Mouse (Mus musculus) hindbrain, embryonic 16.5 days (tissue): ENCODE data around the gene Olfr374. TPM values are rescaled to one million over a fixed set of nuclear protein-coding genes. Genes with fewer than 3 reads are reported as not detected.
"Not testable (repeated sequence)": the region's sequence is repeated elsewhere in the genome, so short reads cannot be mapped to it uniquely, and the experiment has no call there.

Experiments used
- ATAC-seq: fragments of 200-750 bp; cut with Nextera tagmentation; 2 replicates; pipeline ENCODE4 v1.8.0; 2017; ENCODE audit warnings: moderate TSS enrichment, moderate library complexity
- H3K27ac ChIP-seq: fragments of 300-500 bp; sonication (generic); 2 replicates; pipeline ENCODE4 v1.5.1; 2014; ENCODE audit warnings: low read depth, mild to moderate bottlenecking, control low read depth, low read length, moderate library complexity
- H3K27me3 ChIP-seq: fragments of 300-500 bp; sonication (generic); replicated peaks from 2 replicates; pipeline ENCODE4 v1.6.1; 2014; ENCODE audit warnings: low read length; ENCODE audit not compliant: control insufficient read depth, insufficient read depth
- H3K36me3 ChIP-seq: fragments of 300-500 bp; sonication (generic); 2 replicates; pipeline ENCODE4 v1.6.1; 2014; ENCODE audit warnings: mild to moderate bottlenecking, low read length, moderate library complexity, mixed read lengths; ENCODE audit not compliant: control insufficient read depth, insufficient read depth
- H3K4me1 ChIP-seq: fragments of 300-500 bp; sonication (generic); 2 replicates; pipeline ENCODE4 v1.6.1; 2014; ENCODE audit warnings: low read depth, low read length; ENCODE audit not compliant: control insufficient read depth, insufficient read depth
- H3K4me2 ChIP-seq: fragments of 300-500 bp; sonication (generic); 2 replicates; pipeline ENCODE4 v1.6.1; 2014; ENCODE audit warnings: mild to moderate bottlenecking, low read length, control low read depth, moderate library complexity
- H3K4me3 ChIP-seq: fragments of 300-500 bp; sonication (generic); 2 replicates; pipeline ENCODE4 v1.5.1; 2014; ENCODE audit warnings: mild to moderate bottlenecking, low read length, control low read depth, moderate library complexity
- H3K9ac ChIP-seq: fragments of 300-500 bp; sonication (generic); 2 replicates; pipeline ENCODE4 v1.6.1; 2014; ENCODE audit warnings: low read depth, mild to moderate bottlenecking, control low read depth, low read length, moderate library complexity
- H3K9me3 ChIP-seq: fragments of 300-500 bp; sonication (generic); 2 replicates; pipeline ENCODE4 v1.6.1; 2014; ENCODE audit warnings: mild to moderate bottlenecking, low read length, moderate library complexity; ENCODE audit not compliant: control insufficient read depth
- WGBS: fragments of 180-500 bp; shearing (Covaris S2); extraction: QIAGEN DNeasy Blood & Tissue Kit; methylation state at CpG from one replicate; pipeline ENCODE4 v1.1.7; 2014; 5-methylcytosine and 5-hydroxymethylcytosine counted together
- polyA plus RNA-seq: library from polyadenylated mRNA; unstranded; fragments of >200 nt; fragmentation: Nextera tagmentation; extraction: Ambion mirVana; gene quantifications from 2 replicates; pipeline ENCODE4 v1.2.1, GENCODE M21; 2015

The Olfr374 gene
- polyA plus RNA-seq, 1 experiment from 2014 or later = 0.03 TPM

GRCm38 (mm10) chr8:72110876-72111275 is 4.0 kb downstream of the Olfr374 start:
- Histone ChIP-seq H3K4me3 (no peak overlapping the region), H3K9ac (no peak overlapping the region), H3K36me3 (no peaks in the 10 kb centered on the region), H3K27me3 (no peaks in the 10 kb centered on the region), H3K4me1 (no peaks in the 10 kb centered on the region), H3K9me3 (no peaks in the 10 kb centered on the region), H3K4me2 (no peak overlapping the region), H3K27ac (no peak overlapping the region)
- ATAC-seq = no peak
- WGBS = 84% methylated on average over 6 of the region's 6 CpGs

- Histone ChIP-seq H3K27ac (no peak overlapping the region), H3K4me3 (no peak overlapping the region), H3K9me3 (no peaks in the 10 kb centered on the region), H3K36me3 (no peaks in the 10 kb centered on the region), H3K27me3 (no peaks in the 10 kb centered on the region), H3K4me1 (no peaks in the 10 kb centered on the region), H3K4me2 (no peak overlapping the region), H3K9ac (no peak overlapping the region)
- no peak for ATAC-seq
- 69% methylated on average over 3 of the region's 3 CpGs for WGBS
These were observed 5.6 kb downstream of the Olfr374 start for GRCm38 (mm10) chr8:72112486-72112885.

- H3K9me3 ChIP-seq = no peaks in the 10 kb centered on the region
- H3K4me2 ChIP-seq = no peak overlapping the region
- H3K27me3 ChIP-seq = no peaks in the 10 kb centered on the region
- H3K27ac ChIP-seq = no peak overlapping the region
- no peaks in the 10 kb centered on the region for H3K36me3 ChIP-seq
- no peak overlapping the region for H3K4me3 ChIP-seq
- no peak for ATAC-seq
- WGBS = 89% methylated on average over 2 of the region's 2 CpGs
- no peak overlapping the region for H3K9ac ChIP-seq
- no peaks in the 10 kb centered on the region for H3K4me1 ChIP-seq
These were observed 8.4 kb downstream of the Olfr374 start for GRCm38 (mm10) chr8:72115202-72115601.

GRCm38 (mm10) chr8:72118616-72119015 is 11.8 kb downstream of the Olfr374 start:
- H3K27ac ChIP-seq = no peak overlapping the region
- H3K4me2 ChIP-seq = no peak overlapping the region
- H3K36me3 ChIP-seq = no peaks in the 10 kb centered on the region
- no peak overlapping the region for H3K4me3 ChIP-seq
- no peak for ATAC-seq
- 50% methylated on average over 4 of the region's 4 CpGs for WGBS
- H3K4me1 ChIP-seq = no peaks in the 10 kb centered on the region
- H3K9me3 ChIP-seq = no peaks in the 10 kb centered on the region
- H3K27me3 ChIP-seq = no peaks in the 10 kb centered on the region
- no peak overlapping the region for H3K9ac ChIP-seq

- WGBS = 76% methylated on average over 3 of the region's 3 CpGs
- H3K4me3 ChIP-seq, H3K27ac ChIP-seq, H3K9me3 ChIP-seq, H3K9ac ChIP-seq, H3K4me1 ChIP-seq, ATAC-seq, H3K27me3 ChIP-seq, H3K36me3 ChIP-seq, H3K4me2 ChIP-seq: not testable (repeated sequence)
These were observed 14.6 kb downstream of the Olfr374 start for GRCm38 (mm10) chr8:72121486-72121885.

- Histone ChIP-seq H3K4me3 (no peak overlapping the region), H3K4me1 (no peaks in the 10 kb centered on the region), H3K4me2 (no peak overlapping the region), H3K36me3 (no peaks in the 10 kb centered on the region), H3K27me3 (no peaks in the 10 kb centered on the region), H3K9me3 (no peaks in the 10 kb centered on the region), H3K9ac (no peak overlapping the region), H3K27ac (no peak overlapping the region)
- 63% methylated on average over 1 of the region's 1 CpGs for WGBS
- ATAC-seq = no peak
These were observed 15.2 kb downstream of the Olfr374 start for GRCm38 (mm10) chr8:72121997-72122396.

- Histone ChIP-seq H3K4me1 (no peaks in the 10 kb centered on the region), H3K36me3 (no peaks in the 10 kb centered on the region), H3K27ac (no peak overlapping the region), H3K4me2 (no peak overlapping the region), H3K9ac (no peak overlapping the region), H3K9me3 (no peaks in the 10 kb centered on the region), H3K27me3 (no peaks in the 10 kb centered on the region), H3K4me3 (no peak overlapping the region)
- no peak for ATAC-seq
- 88% methylated on average over 1 of the region's 1 CpGs for WGBS
These were observed 21.0 kb downstream of the Olfr374 start for GRCm38 (mm10) chr8:72127834-72128233.

- H3K4me1 ChIP-seq = peaks cover 2% of the 10 kb centered on the region
- H3K27ac ChIP-seq = no peak overlapping the region
- H3K36me3 ChIP-seq = no peaks in the 10 kb centered on the region
- no peak overlapping the region for H3K4me3 ChIP-seq
- no peaks in the 10 kb centered on the region for H3K27me3 ChIP-seq
- no peak overlapping the region for H3K4me2 ChIP-seq
- 83% methylated on average over 2 of the region's 2 CpGs for WGBS
- no peaks in the 10 kb centered on the region for H3K9me3 ChIP-seq
- no peak overlapping the region for H3K9ac ChIP-seq
- no peak for ATAC-seq
These were observed 24.4 kb downstream of the Olfr374 start for GRCm38 (mm10) chr8:72131251-72131650.

- Histone ChIP-seq H3K4me3 (no peak overlapping the region), H3K36me3 (no peaks in the 10 kb centered on the region), H3K27me3 (no peaks in the 10 kb centered on the region), H3K4me2 (no peak overlapping the region), H3K9me3 (no peaks in the 10 kb centered on the region), H3K27ac (no peak overlapping the region), H3K4me1 (peaks cover 7% of the 10 kb centered on the region), H3K9ac (no peak overlapping the region)
- ATAC-seq = no peak
- WGBS = 93% methylated on average over 2 of the region's 2 CpGs
These were observed 25.1 kb downstream of the Olfr374 start for GRCm38 (mm10) chr8:72131901-72132300.

- no peaks in the 10 kb centered on the region for H3K9me3 ChIP-seq
- H3K4me1 ChIP-seq = peaks cover 9% of the 10 kb centered on the region
- H3K27ac ChIP-seq = no peak overlapping the region
- H3K9ac ChIP-seq = no peak overlapping the region
- WGBS = 85% methylated on average over 1 of the region's 1 CpGs
- no peaks in the 10 kb centered on the region for H3K27me3 ChIP-seq
- H3K4me3 ChIP-seq = no peak overlapping the region
- ATAC-seq = no peak
- H3K4me2 ChIP-seq = no peak overlapping the region
- H3K36me3 ChIP-seq = no peaks in the 10 kb centered on the region
These were observed 25.6 kb downstream of the Olfr374 start for GRCm38 (mm10) chr8:72132417-72132816.
